Mouse (Mus musculus): ENCODE results near the gene Prlhr. TPM values are rescaled to one million over a fixed set of nuclear protein-coding genes. Genes with fewer than 3 reads are reported as not detected.

Prlhr gene
- under 1 TPM; 0.23 to 0.35 TPM for total RNA-seq (2021)
- long read RNA-seq, experiment 1, result 0 reads
- long read RNA-seq, experiment 2, result 0 reads

DNA sequence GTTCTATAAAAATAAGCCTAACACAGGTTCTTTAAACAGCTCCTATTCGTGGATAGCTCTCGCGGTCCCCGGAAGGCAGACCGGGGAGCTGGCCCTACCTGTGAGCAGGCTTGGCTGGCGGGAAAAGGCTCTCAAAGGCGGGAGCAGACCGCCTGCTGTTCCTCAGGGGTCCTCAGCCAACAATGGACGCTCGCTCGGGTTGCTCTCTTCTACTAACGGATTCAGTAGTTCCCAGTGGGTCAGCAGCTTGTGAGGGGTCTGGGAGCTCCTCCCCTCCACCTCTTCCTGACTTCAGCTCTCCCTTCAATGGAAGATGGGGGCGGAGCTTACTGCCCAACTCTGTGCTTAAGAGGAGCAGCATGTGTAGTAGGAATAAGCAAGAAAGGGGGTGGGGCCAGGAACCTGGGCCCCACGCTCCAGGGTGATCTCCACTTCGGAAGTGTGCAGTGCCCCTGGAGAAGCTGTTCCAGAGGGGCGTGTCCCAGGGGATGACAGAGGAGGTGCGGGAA, at the start of gene Prlhr:
Gene Prlhr, minus strand, starts transcription at position 51 of the 509 bp plus-strand sequence.
- DNase-seq (ENCODE audit: low spot score in 2 of 2), result no peak

DNA sequence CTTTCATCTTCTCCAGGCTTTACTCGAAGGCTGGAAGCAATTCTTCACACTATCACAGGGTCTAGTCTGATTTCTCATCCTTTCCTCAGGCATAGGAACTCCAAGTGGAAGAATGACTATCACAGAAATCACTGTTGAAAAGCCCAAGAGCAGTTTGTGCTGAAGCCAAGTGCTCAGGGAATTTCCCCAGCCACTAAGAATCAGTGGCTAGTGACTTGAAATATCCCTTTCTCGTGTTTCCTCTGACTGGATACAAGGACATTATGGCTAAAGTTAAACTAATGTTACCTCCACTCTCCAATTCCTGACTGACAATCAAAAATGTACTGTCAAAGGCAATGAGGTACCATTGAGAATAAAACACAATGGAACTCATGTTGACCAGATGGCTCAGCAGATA, 47.0 kb upstream of the Prlhr start:
- DNase-seq (ENCODE audit: low spot score in 2 of 2), result no peak

DNA sequence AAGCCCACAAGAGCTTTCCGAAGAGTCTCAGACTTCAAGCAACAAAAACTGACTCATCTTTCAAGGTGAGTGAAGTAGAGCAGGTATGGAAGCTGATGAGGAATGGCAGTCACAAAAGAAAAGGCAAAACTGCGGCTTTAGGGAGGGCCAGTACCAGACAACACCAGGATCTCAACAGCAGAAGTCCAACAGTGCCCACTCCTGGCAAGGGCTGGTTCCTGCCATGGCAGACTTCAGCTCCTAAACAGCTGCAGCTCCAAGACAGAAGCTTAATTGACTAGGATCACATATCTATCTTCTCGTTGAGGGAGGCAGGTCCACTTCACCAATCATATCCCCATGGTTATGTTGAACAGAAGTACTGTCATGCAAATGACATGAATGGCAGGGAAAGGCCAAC, 45.3 kb upstream of the Prlhr start:
- peak in 1 of 2 experiments; percentile 8 for DNase-seq (ENCODE audit: low spot score in 2 of 2)

DNA sequence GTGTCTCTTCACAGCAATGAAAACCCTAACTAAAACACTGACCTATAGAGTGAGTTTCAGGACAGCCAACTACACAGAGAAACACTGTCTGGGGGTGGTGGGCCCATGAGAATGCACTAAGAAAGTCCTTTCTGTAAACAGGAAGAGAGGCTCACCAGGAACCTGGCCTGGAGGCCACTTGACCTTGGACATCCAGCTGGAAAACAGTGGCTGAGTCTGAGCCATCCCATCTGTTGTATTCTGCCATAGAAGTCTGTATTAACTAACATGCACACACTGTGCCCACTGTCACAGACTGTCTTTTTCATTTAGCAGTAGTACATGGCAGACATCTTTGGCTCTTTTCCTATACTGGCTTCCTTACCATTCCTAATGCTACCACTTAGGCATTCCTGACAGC, 32.1 kb upstream of the Prlhr start:
- no peak for DNase-seq (ENCODE audit: low spot score in 2 of 2)

DNA sequence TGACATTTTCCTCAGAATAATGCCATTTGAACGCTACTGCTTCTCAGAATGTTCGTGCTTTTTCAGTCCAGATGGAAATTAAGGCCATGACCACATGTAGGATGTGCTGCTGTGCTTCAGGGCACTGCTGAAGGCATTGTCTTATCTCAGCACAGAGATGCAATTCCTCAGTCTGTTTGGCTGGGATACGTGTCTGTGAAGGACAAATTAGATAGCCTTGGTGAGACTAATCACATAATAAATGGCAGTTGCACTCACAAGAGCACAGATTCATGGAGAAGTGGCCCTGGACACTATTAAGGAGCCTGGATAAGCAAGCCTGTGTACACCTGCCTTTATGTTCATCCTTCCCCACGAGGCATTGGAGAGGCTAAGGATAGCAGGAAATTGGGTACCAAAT, 29.1 kb upstream of the Prlhr start:
- DNase-seq (ENCODE audit: low spot score in 2 of 2), result no peak

DNA sequence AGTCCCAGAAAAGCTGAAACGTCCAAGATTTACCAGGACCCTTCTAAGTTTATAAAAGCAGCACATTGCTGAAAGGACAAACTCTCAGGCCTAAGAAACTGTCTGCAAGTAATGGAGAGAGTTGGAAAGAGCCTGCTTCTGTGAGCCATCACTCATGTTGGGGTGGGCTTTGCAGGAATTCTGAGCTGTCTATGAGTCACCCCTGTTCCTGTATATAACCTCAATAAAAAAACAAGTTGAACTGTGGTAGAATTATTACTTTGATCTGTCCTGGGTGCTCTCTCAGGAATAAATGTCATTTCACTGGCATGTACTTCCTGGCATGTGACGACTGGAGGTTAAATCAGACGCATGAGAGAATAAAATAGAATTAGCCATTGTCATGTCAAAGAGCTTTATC, 27.7 kb upstream of the Prlhr start:
- no peak for DNase-seq (ENCODE audit: low spot score in 2 of 2)

DNA sequence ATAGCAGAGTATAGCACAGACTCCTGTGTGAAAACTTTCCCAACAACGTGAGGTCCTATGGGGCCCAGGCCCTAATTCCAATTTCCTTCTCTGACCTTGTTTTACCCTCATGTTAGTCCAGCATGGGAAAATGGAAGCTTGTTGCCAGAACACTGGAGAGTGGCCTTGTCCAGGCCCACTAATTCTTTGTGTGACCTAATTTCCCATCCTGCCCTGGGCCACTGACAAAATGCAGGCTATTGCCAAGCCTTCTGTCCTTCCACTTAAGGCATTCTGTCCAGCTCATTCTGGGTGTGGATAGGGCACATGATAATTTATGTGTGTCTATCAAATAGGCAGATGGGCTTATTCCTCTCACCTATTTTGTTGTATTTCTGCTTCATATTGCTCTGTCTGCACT, 21.5 kb upstream of the Prlhr start:
- no peak for DNase-seq (ENCODE audit: low spot score in 2 of 2)

DNA sequence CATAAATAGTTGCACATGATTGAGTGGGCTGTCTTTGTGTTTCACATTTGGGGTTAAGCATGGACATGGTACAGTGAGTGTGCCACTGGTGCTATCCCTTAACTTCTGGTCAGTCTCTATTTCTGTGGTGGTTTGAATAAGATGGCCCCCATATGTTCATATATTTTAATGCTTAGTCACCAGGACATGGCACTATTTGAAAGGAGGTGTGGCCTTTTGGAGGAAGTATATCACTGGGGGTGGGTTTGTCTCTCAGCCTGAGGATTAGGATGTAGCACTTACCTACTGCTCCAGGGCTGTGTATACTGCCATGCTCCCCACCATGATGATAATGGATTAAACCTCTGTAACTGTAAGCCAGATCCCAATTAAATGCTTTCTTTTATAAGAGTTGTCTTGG, 17.2 kb upstream of the Prlhr start:
- DNase-seq (ENCODE audit: low spot score in 2 of 2), result no peak

DNA sequence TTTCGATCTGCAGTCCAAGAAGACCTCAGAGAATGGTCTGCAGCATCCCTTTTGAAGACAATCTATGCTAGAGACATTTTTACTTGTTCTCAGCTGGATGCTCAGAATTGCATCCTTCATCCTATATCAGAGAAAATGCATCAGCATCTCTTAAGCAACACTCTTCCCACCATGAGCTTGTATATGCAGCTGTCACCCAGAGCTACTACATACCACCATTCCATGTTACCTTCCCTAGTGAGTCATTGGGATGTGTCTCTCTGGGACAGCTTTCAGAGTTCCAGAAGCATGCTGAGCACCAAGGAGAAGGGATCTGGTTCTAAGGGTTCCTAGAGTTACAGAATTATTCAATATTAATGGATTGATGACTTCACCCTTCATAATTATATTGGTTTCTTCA, 10.8 kb upstream of the Prlhr start:
- DNase-seq (ENCODE audit: low spot score in 2 of 2), result no peak

DNA sequence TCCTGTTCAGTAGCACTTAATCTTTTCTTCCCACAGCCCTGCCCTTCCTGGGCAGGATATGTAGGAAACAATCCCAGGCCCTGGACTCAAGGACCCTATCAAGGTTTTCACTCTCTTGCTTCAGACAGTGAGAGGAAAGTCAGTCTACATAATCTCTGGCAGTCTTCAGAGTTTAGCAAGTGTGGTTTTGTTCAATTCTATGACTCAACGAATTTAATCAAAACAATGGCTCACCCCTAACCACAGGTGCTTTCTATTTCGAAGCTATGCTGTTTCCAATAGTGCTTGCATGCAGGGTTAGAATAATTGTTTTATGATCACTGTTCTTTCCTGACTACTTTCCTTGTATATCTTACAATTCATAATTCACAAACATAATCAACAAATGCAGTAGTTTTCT, 9.7 kb upstream of the Prlhr start:
- DNase-seq (ENCODE audit: low spot score in 2 of 2), result no peak

DNA sequence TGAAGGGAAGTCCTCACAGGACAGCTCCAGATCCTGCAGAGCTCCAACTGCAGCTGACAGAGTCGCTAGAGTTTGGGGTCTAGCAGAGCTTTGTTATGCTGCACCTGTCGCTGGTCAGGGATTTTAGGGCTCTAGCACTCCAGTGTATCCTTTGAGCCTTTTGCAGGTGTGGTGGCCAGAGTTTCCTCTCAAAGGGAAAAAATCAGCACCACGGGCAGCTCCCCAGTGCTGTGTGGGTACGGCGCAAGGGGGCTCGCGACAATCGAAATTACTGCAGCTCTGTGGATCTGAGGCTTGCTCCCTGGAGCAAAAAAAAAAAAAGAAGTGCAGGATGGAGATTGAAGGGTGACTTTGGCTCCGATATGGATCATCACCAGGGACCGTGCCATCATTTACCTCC, 742 bp upstream of the Prlhr start:
- DNase-seq (ENCODE audit: low spot score in 2 of 2), result no peak

DNA sequence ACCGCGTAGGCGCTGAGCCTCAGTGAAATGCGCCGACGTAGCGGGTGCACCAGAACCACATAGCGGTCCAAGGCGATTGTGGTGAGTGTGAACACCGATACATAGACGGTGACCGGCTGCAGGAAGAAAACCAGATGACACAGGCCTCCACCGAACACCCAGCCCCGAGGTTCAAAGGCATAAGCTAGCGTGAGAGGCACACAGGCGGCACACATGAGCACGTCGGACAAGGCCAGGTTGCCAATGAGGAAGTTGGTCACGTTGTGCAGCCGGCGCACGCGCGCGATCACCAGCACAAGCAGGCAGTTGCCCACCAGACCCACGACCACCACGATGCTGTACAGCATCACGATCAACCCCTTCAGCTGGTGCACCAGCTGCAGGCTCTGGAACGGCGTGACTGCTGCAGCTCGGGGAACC, 506 bp downstream of the Prlhr start:
- DNase-seq (ENCODE audit: low spot score in 2 of 2), result no peak

DNA sequence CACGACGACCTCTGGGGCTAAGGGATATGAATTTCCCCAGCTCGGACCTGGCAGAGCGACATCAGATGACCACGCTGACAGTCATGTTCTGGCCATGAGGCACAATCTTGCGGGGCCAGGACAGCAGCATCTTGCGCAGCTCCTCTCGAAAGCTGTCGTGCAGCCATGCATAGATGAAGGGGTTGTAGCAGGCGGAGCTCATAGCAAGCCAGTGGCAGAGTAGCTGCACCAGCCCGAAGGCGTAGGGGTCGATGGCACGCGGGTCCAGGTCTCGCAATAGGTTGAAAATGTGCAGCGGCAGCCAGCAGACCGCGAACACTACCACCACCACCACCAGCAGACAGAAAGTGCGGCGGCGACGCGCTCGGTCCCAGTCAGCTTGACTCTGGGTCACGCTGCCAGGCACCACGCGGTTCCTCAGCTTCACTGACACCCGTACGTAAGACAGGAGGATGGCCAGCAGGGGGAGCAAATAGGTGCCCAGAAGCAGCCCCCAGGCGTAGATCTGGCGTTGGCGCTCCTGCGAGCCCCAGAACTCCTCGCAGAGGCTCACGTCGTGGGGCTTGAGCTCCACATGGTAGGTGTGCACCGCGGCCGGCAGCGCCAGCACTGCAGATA, 1.0 kb downstream of the Prlhr start:
- DNase-seq (ENCODE audit: low spot score in 2 of 2), result peak; percentile 49 to 68

DNA sequence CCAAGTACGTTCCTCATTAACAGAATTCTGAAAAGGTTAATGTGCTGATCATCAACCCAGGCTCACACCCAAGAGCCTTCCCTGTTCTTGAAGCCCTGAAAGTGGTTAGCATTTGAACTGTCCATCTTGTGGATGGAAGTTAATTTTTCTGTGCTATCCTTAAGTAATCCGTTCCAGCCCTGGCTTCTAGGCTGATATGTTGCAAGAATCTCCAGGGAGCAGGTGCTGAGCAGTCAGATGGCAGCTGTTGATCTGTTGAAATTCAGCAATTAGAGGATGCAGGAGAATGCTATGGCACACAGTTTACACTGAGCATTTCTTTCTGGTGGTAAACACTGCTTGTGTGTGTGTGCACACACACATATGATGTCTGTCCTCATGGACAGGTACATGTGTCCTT, 2.4 kb downstream of the Prlhr start:
- no peak for DNase-seq (ENCODE audit: low spot score in 2 of 2)

DNA sequence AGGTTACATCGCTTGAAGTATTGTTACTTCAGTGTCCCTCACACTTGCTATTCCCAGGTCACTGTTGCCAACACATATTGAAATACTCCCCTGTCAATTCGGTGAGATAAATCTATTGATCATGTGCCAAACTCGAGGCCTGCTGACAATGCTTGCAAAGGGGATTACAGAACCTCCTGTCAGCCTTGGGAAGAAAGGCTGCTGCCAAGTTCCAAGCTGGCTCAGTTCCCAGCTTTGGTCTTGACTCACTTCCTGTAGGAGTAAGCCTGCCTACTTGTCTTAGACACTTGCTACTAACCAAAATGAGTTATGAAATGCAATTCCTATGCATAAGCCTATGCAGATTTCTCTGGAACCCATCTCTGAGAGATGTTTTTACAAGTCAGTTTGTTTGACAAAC, 4.2 kb downstream of the Prlhr start:
- DNase-seq (ENCODE audit: low spot score in 2 of 2), result peak; percentile 82 to 83

DNA sequence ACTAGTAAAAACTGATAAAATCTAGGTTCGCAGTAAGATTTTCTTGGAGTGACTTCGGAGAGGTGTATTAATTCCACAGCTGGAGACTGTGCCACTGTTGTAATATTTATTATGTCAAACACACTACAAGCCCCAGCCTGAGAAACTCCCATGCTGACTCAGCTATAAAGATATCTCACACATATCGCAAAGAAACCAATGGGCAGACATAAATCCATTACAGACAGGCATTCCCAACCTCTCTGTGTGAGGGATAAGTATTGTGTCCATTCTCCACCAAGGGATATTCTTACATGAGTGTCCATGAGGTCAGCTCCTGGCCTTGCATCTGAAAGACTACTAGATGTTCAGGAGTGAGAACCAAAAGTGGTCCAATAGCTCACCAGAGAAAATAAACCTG, 4.7 kb downstream of the Prlhr start:
- DNase-seq (ENCODE audit: low spot score in 2 of 2), result no peak

DNA sequence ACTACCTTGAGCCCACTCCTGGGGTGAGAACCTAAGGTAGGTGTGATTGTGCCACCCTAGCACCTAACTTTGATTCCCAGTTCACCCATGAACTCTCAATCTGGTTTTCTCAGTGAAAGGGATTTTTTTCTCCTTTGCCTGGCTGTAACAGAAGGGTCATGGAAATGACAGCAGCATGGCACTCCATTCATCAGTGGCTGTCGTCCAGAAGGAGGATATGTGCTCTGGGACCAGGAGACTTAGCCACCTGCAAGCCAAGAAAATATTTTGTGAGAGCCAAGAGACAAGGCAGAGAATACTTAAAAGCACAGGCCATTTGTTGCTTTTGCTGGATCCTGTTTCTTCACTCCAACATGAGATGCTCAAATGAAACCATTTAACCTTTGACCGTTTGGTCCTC, 6.6 kb downstream of the Prlhr start:
- DNase-seq (ENCODE audit: low spot score in 2 of 2), result no peak

DNA sequence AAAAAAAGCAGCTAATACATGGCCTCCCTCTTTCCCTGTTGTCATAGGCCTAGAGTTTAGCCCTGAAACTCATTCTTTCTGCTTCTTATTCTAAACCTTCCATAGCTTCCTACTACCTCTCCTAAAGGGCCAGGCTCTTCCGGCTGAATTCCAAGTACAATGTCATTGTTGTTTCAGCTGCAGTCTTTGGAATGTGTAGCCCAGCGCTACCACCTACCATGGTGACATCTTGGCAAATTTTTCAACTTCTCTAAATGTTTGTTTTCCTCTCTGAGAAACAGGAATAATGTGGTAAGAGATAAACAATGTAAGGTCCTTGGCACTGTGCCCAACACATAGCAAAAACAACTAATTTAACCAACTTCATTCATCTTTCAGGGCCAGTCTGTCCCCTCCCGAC, 8.4 kb downstream of the Prlhr start:
- DNase-seq (ENCODE audit: low spot score in 2 of 2), result no peak

DNA sequence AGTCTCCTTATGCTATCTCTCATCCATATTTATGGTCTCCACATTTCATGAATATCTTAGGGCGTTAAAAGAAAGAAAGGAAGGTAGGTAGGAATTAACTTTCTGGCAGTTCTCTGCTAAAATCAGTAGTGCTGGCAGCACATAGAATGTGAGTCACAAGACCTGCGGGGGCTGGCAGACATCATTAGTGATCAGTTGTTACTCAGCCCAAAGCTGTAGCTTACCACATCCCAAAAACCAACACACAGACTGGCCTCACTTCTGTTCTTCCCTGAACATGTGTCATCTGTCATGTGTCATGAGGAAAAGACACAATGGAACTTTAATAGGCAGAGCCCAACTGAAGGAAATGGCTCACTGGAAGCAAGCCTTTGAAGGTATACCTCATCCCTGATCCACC, 9.0 kb downstream of the Prlhr start:
- no peak for DNase-seq (ENCODE audit: low spot score in 2 of 2)

DNA sequence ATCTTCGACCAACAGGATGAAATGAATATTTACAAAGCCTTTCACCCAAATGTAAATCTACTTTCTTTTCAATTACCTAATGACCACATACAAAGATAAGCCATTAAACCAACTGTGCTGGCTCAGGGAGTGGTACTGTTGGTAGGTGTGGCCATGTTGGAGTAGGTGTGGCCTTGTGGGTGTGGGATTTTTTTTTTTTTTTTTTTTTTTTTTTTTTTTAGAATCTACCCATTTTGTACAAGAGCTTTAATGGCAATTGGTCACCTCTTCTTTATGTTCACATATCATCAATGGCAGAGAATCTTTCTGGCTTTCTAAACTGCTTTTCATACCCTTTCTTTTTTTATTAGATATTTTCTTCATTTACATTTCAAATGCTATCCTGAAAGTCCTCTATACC, 12.3 kb downstream of the Prlhr start:
- no peak for DNase-seq (ENCODE audit: low spot score in 2 of 2)

DNA sequence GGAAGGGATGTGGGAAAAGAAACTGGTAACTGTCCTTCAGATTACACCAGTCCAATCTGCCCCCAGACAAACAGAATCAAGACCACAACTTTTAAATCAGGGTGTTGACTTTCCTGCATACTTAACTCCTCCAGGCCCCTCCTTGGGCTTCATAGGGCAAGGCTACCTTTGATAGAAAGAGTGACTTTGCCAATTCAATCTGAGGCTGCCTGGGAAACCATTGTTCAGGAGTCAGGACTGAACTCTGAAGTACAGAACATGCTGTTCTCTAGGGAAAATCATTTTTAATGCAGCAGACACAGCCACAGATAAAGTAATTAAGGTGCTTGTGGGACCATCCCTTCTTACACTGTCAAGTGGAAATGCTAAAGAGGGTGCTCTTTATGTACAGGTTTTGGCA, 27.6 kb downstream of the Prlhr start:
- no peak for DNase-seq (ENCODE audit: low spot score in 2 of 2)

DNA sequence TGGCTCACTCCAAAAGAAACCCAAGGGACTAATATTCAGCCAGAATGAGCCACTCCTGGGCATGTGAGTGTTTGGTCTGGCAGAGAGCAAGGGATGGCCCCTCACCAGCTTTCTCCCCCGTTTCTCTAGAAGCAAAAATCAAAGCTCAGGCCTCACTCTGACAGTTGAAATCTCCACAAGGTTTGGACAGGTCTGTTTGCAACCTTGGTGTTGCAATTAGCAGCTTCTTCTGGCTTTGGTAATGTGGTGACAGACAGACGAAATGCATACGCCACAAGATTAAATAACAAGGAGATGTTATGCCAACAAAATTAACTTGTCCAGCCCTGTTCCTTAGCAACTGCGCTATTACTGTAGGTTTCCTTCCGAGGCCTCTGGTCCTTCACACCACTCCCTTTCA, 28.0 kb downstream of the Prlhr start:
- DNase-seq (ENCODE audit: low spot score in 2 of 2), result no peak

DNA sequence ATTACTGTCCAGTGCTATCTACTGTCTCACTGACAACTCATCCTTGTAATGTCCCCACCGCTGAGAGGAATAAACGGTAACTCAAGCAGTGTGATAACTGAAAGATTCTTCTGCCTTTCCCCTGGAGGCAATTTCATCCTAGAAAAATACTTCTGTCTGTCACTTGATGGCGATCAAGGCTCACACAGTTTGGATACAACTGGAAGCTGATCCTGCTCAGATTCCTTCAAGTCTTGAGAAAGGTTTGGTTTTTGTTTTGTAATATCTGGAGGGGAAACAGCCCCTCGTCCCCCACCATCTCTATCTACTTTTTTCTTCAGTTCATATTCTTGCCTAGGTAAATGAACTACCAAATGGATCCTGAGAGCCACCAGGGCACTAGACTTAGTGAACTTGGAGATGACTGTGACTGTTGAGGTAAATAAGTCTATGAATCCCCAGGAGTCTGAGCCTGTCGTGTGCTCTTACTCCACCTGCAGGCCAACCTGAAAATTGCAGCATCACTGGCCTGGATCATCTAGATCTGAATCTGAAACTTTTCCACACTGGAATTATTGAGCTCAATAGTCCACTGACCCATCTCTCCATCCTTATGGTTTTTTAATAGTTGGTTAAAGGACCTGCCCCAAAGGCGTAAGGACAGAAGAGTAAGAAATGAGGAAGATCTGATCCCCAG, 30.4 kb downstream of the Prlhr start:
- peak; percentile 31 to 47 for DNase-seq (ENCODE audit: low spot score in 2 of 2)
